Mouse (Mus musculus) forebrain, embryonic 11.5 days (tissue): ENCODE results near the gene Igf2bp3. TPM values are rescaled to one million over a fixed set of nuclear protein-coding genes. Genes with fewer than 3 reads are reported as not detected.

Experiments used
- ATAC-seq: fragments of 200-750 bp; cut with Nextera tagmentation; replicated peaks from 2 replicates; pipeline ENCODE4 v1.8.0; 2017; ENCODE audit warnings: moderate TSS enrichment; ENCODE audit not compliant: low FRiP score
- DNase-seq: peaks from one replicate; pipeline ENCODE4 v3.0.0-alpha.2; 2017; ENCODE audit warnings: low spot score
- H3K27ac ChIP-seq: fragments of 300-500 bp; sonication (generic); 2 replicates; pipeline ENCODE4 v1.5.1; 2014; ENCODE audit warnings: low read depth, low read length
- H3K27me3 ChIP-seq: fragments of 300-500 bp; sonication (generic); 2 replicates; pipeline ENCODE4 v1.6.1; 2014; ENCODE audit warnings: mild to moderate bottlenecking, low read length, mixed read lengths; ENCODE audit not compliant: control insufficient read depth, insufficient read depth
- H3K36me3 ChIP-seq: fragments of 300-500 bp; sonication (generic); 2 replicates; pipeline ENCODE4 v1.6.1; 2014; ENCODE audit warnings: mild to moderate bottlenecking, low read length, moderate library complexity, mixed read lengths; ENCODE audit not compliant: control insufficient read depth, insufficient read depth
- H3K4me1 ChIP-seq: fragments of 300-500 bp; sonication (generic); replicated peaks from 2 replicates; pipeline ENCODE4 v1.6.1; 2014; ENCODE audit warnings: low read length, mixed read lengths; ENCODE audit not compliant: control insufficient read depth, insufficient read depth
- H3K4me2 ChIP-seq: fragments of 300-500 bp; sonication (generic); 2 replicates; pipeline ENCODE4 v1.6.1; 2014; ENCODE audit warnings: low read depth, mild to moderate bottlenecking, low read length, moderate library complexity, mixed read lengths; ENCODE audit not compliant: severe bottlenecking
- H3K4me3 ChIP-seq: fragments of 300-500 bp; sonication (generic); 2 replicates; pipeline ENCODE4 v1.5.1; 2014; ENCODE audit warnings: low read depth, low read length
- H3K9ac ChIP-seq: fragments of 300-500 bp; sonication (generic); 2 replicates; pipeline ENCODE4 v1.6.1; 2014; ENCODE audit warnings: low read length
- H3K9me3 ChIP-seq: fragments of 300-500 bp; sonication (generic); 2 replicates; pipeline ENCODE4 v1.6.1; 2016; ENCODE audit warnings: low read length, mixed read lengths; ENCODE audit not compliant: control insufficient read depth
- WGBS: fragments of 180-500 bp; shearing (Covaris S2); extraction: QIAGEN DNeasy Blood & Tissue Kit; methylation state at CpG from one replicate; pipeline ENCODE4 v1.1.7; 2014; 5-methylcytosine and 5-hydroxymethylcytosine counted together
- polyA plus RNA-seq: library from polyadenylated mRNA; unstranded; fragments of >200 nt; fragmentation: Nextera tagmentation; extraction: Ambion mirVana; gene quantifications from 2 replicates; pipeline ENCODE4 v1.2.1, GENCODE M21; 2014

The Igf2bp3 gene
- polyA plus RNA-seq, 1 experiment from 2014 or later, result 132 TPM

DNA sequence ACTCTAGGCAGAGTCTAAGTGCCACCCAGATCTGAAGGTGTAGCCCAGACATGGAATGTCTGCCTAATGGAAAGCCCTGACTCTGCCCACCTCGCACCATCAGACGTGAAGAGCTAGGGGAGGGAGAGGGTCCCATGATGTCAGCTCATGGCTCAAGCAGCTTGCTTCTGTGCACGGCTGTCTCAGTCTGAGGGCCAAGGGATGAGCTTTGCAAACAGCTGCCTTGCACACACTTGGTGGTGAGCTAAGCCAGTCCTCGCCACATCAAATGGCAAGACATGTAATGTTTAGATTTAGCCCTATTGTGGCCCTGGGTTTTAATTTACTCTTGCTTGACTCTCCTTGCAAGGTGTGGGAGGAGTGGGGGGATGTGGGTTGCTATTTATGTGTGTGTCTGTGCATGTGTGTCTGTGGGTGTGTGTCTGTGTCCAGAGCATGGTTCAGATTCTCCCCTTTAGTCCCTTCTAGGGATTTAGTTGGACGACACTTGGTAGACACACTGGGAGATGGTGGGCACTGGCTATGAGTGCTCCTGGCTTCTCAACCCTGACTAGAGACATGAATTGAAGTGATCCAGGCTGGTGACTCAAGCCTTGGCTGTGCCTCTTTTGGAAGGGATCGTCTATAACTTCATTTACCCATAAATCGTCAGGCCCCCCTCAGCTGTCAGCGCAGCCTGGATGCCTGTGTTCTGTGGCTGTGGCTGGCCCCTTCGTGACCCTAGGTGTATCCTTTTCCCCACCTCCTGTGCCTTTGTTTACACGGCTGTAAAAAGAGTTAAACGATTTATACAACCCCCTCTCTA, 10.4 kb upstream of the Igf2bp3 start:
- ATAC-seq (no peak), DNase-seq (no peak)
- WGBS, result 72% methylated on average over 11 of the region's 11 CpGs
- H3K4me3 ChIP-seq, result no peak overlapping the region
- H3K9me3 ChIP-seq, result no peaks in the 10 kb centered on the region
- H3K9ac ChIP-seq, result no peak overlapping the region
- no peaks in the 10 kb centered on the region for H3K36me3 ChIP-seq
- H3K4me2 ChIP-seq, result no peak overlapping the region
- H3K27ac ChIP-seq, result no peak overlapping the region
- no peaks in the 10 kb centered on the region for H3K27me3 ChIP-seq
- peaks cover 5% of the 10 kb centered on the region for H3K4me1 ChIP-seq

DNA sequence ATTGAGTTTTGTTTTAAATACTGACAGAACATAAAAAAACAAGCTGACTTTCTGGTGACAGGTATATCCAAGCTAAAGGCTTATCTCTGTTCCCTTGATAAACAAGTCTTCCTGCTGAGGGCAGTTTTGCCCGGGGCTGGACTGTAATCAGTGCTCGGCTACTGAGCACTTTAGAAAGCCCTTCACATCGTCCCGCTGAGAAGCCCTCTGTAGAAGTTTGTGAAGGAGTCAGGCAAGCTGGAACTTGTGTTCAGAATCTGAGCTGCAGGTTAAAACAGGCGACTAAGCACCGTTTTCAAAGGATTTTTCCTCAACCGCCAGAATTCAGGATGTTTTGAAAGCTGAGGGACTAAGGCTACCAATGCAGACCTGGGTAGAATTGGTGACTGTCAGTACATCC, 7.1 kb upstream of the Igf2bp3 start:
- H3K27me3 ChIP-seq, result no peaks in the 10 kb centered on the region
- H3K4me1 ChIP-seq, result peaks cover 6% of the 10 kb centered on the region
- ATAC-seq, result no peak
- peak overlapping the region; percentile 3; the same call in 1 of the 2 replicates for H3K9ac ChIP-seq
- H3K9me3 ChIP-seq, result no peaks in the 10 kb centered on the region
- no peak for DNase-seq
- no peak overlapping the region for H3K4me3 ChIP-seq
- 0 out of 2 replicates have a peak overlapping the region, but pooled peaks have one; percentile 18 for H3K4me2 ChIP-seq
- no peaks in the 10 kb centered on the region for H3K36me3 ChIP-seq
- H3K27ac ChIP-seq, result peak overlapping the region; percentile 9; the same call in 1 of the 2 replicates
- under 1% methylated on average over 7 of the region's 7 CpGs for WGBS

DNA sequence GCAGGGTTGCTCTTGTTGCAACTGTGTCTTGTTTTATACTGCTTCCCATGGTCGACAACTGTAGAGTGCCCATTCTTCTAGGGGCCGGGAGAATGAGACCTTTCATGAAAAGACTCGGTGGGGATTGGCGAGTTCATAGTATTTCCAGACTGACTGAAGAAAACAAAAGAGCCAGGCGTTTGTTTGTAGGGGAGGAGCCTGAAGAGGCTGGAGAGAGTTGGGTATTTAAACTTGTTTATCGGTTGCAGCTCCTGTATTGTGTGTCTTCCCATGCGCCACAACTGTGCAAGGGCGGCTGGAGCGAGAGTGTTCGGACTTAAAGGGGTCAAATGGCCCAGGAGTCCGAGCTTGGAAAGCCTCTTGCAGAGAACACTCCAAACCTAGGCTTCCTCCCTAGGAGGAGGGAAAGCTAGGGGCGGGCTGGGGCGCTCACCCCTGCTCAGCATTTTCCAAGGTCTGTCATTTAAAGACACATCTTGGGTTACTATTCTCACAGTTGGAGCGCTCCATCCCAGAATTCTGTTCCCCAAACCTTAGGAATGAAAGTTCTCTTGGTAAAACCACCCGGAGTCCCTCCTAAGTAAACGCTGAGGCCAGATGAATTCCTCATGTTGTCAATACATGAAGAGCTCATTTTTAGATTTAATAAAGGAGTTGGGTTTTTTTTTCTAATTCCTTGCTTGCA, 5.3 kb upstream of the Igf2bp3 start:
- WGBS, result under 1% methylated on average over 16 of the region's 16 CpGs
- peak; percentile 8; the same call in 1 of the 2 replicates for ATAC-seq
- H3K9ac ChIP-seq, result peak overlapping the region; percentile 60

DNA sequence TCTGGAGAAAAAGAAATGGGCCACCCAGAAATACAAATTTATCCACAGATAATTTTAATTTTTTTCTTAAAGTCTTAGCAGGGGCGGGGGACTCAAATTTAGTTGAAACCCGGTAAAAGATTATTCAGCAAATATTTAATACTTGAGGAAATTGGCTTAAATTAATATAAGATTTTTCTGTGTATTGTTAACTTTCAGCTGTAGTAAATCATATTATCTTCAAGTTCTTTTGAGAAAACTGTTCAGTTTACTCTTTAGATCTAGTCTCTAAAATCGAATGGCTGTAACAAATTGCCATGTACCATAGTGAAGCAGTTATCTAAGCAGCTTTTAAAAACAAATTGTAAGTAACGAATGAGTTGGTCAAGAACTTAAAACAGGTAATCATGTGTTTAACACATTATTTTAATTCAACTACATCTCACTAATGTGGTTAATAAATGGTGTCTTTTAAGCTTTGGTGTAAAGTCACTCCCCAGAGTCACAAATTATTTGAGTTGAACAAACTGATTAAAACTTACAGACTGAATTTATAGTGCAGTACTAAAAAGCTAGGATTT, 4.3 kb upstream of the Igf2bp3 start:
- Histone ChIP-seq H3K9me3 (no peaks in the 10 kb centered on the region), H3K4me2 (no peak overlapping the region), H3K36me3 (no peaks in the 10 kb centered on the region), H3K27ac (no peak overlapping the region), H3K4me3 (no peak overlapping the region), H3K27me3 (no peaks in the 10 kb centered on the region), H3K9ac (no peak overlapping the region), H3K4me1 (peaks cover 6% of the 10 kb centered on the region)
- 5% methylated on average over 4 of the region's 4 CpGs for WGBS
- no peak for DNase-seq
- ATAC-seq, result no peak

More for the DNA sequence above, 5.3 kb upstream of the Igf2bp3 start:
- DNase-seq, result peak; percentile 75
- Histone ChIP-seq H3K4me2 (peak overlapping the region; percentile 56), H3K4me1 (peaks cover 6% of the 10 kb centered on the region), H3K36me3 (no peaks in the 10 kb centered on the region), H3K27me3 (no peaks in the 10 kb centered on the region), H3K27ac (peak overlapping the region; percentile 84), H3K4me3 (peak overlapping the region; percentile 26), H3K9me3 (no peaks in the 10 kb centered on the region)

DNA sequence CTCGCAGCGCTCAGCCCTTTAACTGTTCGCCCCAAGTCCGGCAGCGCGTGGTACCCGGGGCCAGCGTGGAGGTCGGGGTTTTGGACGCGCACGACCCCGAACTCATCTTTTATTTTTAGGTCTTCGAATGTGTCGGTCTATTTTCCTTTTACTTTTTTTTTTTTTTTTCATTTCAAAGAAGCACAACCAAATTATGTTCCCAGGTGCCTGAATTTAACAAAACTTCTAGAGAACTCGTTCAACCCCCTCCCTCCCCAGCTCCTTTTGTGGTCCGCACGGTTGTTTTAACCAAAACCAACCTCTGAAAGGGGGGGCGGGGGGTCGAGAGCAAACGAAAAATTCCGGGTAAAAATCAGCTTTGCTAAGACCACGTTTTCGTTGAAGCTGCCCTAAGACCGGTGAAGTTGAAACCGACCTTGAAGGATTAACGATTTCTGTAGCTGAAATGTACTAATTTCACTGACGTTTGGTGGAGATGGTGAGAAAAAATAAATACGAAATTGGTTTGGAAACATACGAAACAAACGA, 3.6 kb upstream of the Igf2bp3 start:
- DNase-seq (no peak), ATAC-seq (no peak)
- peak overlapping the region; percentile 8; the same call in 1 of the 2 replicates for H3K27ac ChIP-seq
- H3K9ac ChIP-seq, result peak overlapping the region; percentile 71
- peak overlapping the region; percentile 57 for H3K4me3 ChIP-seq
- H3K27me3 ChIP-seq, result no peaks in the 10 kb centered on the region
- peaks cover 6% of the 10 kb centered on the region for H3K4me1 ChIP-seq
- WGBS, result under 1% methylated on average over 31 of the region's 31 CpGs
- no peaks in the 10 kb centered on the region for H3K36me3 ChIP-seq
- H3K9me3 ChIP-seq, result no peaks in the 10 kb centered on the region
- peak overlapping the region; percentile 74 for H3K4me2 ChIP-seq

DNA sequence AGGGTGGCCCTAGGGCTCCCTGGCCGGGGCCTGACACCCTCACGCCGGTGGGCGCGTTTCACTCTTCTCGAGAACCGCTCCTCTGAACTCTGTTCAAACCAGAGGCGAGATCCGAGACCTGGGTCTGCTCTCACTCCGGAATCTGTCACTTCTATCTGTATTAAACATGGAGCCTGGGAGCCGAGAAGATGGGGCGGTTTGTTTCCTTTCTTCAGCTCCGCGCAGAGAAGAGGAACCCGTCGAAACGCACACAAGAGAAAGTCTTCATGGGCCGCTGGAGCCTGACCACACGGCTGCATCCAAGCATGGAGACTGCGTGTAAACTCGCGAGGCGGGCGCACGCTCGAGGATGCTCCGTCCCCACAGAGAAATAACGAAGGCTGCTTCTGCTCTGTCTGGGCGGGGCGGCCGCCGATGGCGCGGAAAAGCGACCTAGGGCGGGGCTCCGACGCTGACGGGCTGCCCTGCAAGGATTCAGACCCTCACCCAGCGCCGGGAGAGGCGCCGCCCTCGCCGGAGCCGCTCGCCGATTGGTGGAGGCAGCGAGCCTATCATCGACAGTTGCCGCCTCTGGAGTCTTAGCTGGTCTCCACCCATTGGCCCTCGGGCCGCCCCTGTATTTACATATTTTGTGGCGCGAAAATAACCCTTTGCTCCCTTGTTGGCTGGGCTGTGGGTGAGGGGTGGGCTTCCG, 3.0 kb upstream of the Igf2bp3 start:
- Histone ChIP-seq H3K27me3 (no peaks in the 10 kb centered on the region), H3K4me2 (peak overlapping the region; percentile 74), H3K36me3 (no peaks in the 10 kb centered on the region), H3K27ac (peak overlapping the region; percentile 96), H3K4me1 (peaks cover 8% of the 10 kb centered on the region), H3K9me3 (no peaks in the 10 kb centered on the region), H3K4me3 (peak overlapping the region; percentile 57), H3K9ac (peak overlapping the region; percentile 86)
- WGBS, result under 1% methylated on average over 56 of the region's 56 CpGs
- ATAC-seq, result peak; percentile 87
- peak; percentile 99 for DNase-seq

DNA sequence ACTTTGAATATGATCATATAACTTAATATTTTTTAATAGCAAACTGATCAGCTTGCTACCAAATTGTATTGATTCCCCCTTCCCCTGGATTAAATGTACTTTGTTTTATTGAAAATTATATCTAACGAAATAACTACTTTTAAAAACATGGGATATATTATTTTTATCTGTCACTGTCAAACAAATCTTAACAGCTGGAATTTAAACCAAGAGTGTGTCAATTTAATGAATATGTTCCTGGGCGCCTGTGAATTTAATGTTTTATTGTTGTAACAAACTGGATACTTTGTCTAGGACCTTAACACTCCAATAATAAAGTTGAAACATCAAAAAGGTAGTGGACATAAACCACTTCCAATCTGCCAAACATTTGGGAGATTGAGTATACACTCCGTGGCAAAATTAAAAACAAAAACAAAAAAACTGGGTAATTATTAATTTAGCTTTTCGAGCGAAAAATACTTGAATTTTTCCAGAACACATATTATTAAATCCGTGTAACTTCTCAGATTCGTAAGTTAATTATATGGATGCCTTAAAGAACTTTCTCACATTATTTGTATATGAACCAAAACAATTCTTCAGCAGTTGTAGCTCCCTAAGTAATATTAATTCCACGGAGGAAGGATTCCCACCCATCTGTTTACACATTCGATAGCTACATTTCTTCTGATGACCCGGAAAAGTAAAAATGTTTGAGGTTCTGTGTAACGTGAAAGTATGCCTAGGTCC, 2.2 kb upstream of the Igf2bp3 start:
- peak overlapping the region; percentile 96 for H3K27ac ChIP-seq
- H3K36me3 ChIP-seq, result no peaks in the 10 kb centered on the region
- H3K4me3 ChIP-seq, result peak overlapping the region; percentile 57
- WGBS, result 1% methylated on average over 11 of the region's 11 CpGs
- H3K9me3 ChIP-seq, result no peaks in the 10 kb centered on the region
- peak overlapping the region; percentile 86 for H3K9ac ChIP-seq
- H3K4me1 ChIP-seq, result peaks cover 10% of the 10 kb centered on the region
- H3K27me3 ChIP-seq, result no peaks in the 10 kb centered on the region
- ATAC-seq (no peak), DNase-seq (no peak)
- H3K4me2 ChIP-seq, result peak overlapping the region; percentile 74
